Mouse (Mus musculus) heart, embryonic 10.5 days (tissue): ENCODE data around the gene Marf1. TPM values are rescaled to one million over a fixed set of nuclear protein-coding genes. Genes with fewer than 3 reads are reported as not detected.

Experiments used
- DNase-seq: peaks from one replicate; pipeline ENCODE4 v3.0.0-alpha.2; 2017; ENCODE audit warnings: low spot score
- H3K27ac ChIP-seq: fragments of 300-500 bp; sonication (generic); 2 replicates; pipeline ENCODE4 v1.5.1; 2016; ENCODE audit warnings: mild to moderate bottlenecking
- H3K27me3 ChIP-seq: fragments of 300-500 bp; sonication (generic); 2 replicates; pipeline ENCODE4 v1.6.1; 2016; ENCODE audit warnings: mild to moderate bottlenecking; ENCODE audit not compliant: poor library complexity, insufficient read depth, severe bottlenecking
- H3K36me3 ChIP-seq: fragments of 300-500 bp; sonication (generic); 2 replicates; pipeline ENCODE4 v1.6.1; 2016; ENCODE audit warnings: mild to moderate bottlenecking, moderate library complexity
- H3K4me1 ChIP-seq: fragments of 300-500 bp; sonication (generic); 2 replicates; pipeline ENCODE4 v1.6.1; 2016; ENCODE audit warnings: mild to moderate bottlenecking
- H3K4me3 ChIP-seq: fragments of 300-500 bp; sonication (generic); 2 replicates; pipeline ENCODE4 v1.5.1; 2016; ENCODE audit warnings: mild to moderate bottlenecking, moderate library complexity
- H3K9me3 ChIP-seq: fragments of 300-500 bp; sonication (generic); 2 replicates; pipeline ENCODE4 v1.6.1; 2016; ENCODE audit warnings: mild to moderate bottlenecking, moderate library complexity
- WGBS: fragments of 180-500 bp; shearing (Covaris S2); methylation state at CpG from one replicate; pipeline ENCODE4 v1.1.7; 2016; 5-methylcytosine and 5-hydroxymethylcytosine counted together
- polyA plus RNA-seq: library from polyadenylated mRNA; unstranded; fragments of >200 nt; fragmentation: Nextera tagmentation; extraction: Ambion mirVana; gene quantifications from 2 replicates; pipeline ENCODE4 v1.2.1, GENCODE M21; 2016

Marf1 gene
- polyA plus RNA-seq, 1 experiment from 2014 or later, result 10.6 TPM

DNA sequence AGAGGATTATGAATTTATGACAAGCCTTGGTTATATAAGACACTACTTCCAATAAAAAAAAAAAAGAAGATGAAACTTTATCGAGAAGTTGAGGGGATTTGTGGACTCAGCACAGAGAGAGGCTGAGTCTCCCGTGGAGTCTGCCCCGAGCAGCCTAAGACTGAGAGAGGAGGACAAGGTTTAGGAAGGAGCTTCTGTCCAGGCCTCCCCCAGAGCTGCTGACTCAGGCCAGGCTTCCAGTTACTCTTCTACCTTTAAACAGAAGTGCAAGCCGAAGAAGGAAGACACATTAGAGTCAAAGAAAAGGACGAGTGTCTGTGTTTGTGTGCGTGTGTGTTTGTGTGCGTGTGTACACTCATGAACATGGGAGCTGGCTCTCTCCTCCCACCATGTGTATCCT is 32.4 kb downstream of the Marf1 start:
- Histone ChIP-seq H3K27me3 (no peaks in the 10 kb centered on the region), H3K4me3 (no peak overlapping the region), H3K36me3 (peaks cover 97% of the 10 kb centered on the region), H3K4me1 (no peaks in the 10 kb centered on the region), H3K27ac (no peak overlapping the region), H3K9me3 (no peaks in the 10 kb centered on the region)
- WGBS, result 94% methylated on average over 7 of the region's 7 CpGs
- DNase-seq, result no peak

DNA sequence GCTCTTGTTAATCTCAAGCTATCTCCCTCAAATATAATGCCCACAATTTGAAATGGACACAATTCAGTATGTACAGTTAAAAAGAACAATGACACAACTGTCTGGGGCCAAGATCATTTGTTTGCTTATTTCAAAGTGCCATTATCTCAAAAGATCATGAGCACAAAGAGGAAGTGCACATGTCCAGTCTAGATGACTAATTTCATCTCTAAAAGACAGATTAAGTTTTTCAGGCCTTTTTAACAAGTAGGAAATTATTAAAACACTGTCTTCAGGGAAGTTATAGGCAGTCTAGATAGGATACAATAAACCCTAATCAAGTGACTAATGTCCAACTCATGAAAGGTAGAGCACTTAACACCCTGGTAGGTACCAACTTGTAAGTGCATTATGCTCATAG is 34.2 kb downstream of the Marf1 start:
- H3K4me3 ChIP-seq, result no peak overlapping the region
- no peak for DNase-seq
- peaks cover 98% of the 10 kb centered on the region for H3K36me3 ChIP-seq
- H3K9me3 ChIP-seq, result no peaks in the 10 kb centered on the region
- H3K27me3 ChIP-seq, result no peaks in the 10 kb centered on the region
- no peak overlapping the region for H3K27ac ChIP-seq
- no peaks in the 10 kb centered on the region for H3K4me1 ChIP-seq

DNA sequence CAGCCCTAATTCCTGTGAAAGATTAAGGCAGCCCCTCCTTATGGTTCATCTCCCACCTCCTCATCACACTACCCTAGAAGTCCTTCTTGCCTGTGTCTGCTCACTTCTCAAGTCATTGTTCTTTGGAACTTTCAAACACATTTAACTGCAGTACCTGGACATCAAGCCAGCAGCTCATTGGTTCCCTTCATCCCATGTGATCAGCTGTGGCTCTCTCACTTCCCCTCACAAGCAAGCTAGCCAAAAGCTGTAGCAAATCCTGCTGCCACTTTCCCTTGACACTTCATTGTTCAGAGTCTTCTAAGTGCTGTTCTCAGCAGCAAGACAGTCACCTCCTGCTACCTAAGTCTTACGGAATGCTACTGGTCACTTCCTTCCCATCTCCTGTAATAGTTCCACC is 37.9 kb downstream of the Marf1 start:
- Histone ChIP-seq H3K36me3 (peaks cover 98% of the 10 kb centered on the region), H3K9me3 (no peaks in the 10 kb centered on the region), H3K27me3 (no peaks in the 10 kb centered on the region), H3K27ac (no peak overlapping the region), H3K4me1 (no peaks in the 10 kb centered on the region), H3K4me3 (no peak overlapping the region)
- DNase-seq, result no peak
- 100% methylated on average over 1 of the region's 1 CpGs for WGBS

DNA sequence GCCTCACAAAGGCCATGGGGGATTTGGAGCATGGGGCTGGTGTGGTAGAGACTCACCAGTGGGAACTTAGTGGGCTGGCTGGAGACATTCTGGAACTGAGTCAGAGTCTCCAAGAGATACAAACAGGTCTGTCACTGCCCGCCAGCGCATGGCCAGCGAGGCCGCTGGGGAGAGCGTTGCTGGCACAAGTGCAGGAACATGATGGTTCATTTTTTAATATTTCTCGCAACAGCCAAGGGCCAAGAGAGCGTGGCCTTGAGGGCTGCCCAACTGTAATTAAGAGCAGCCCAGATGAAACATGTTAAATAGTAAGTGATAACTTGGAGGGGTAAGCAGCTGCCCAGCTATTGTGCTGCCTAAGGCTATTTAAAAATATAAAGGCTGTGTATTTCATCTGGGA is 38.4 kb downstream of the Marf1 start:
- WGBS, result 97% methylated on average over 7 of the region's 7 CpGs
- H3K36me3 ChIP-seq, result peaks cover 96% of the 10 kb centered on the region

DNA sequence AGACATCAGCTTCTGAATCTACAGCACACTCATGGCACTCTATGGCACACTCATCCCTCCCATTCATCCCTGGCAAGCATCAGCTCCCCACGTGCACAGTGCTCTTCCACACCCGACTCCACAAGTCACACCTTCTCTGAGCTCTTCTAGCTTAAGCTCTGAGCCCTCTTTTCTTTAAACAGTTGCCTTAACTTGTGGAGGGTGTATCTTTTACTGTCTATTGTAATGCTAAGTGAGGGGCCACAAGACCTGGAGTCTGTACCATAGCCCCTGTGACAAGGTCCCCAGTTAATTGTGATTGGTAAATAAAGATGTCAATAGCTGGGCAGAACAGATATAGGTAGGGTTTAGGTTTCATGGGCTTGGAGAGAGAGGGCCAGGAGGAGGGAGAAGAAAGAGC is 39.2 kb downstream of the Marf1 start:
- H3K9me3 ChIP-seq, result no peaks in the 10 kb centered on the region
- H3K4me1 ChIP-seq, result no peaks in the 10 kb centered on the region
- no peak for DNase-seq
- H3K36me3 ChIP-seq, result peaks cover 91% of the 10 kb centered on the region
- no peaks in the 10 kb centered on the region for H3K27me3 ChIP-seq
- WGBS, result 86% methylated on average over 2 of the region's 2 CpGs
- no peak overlapping the region for H3K27ac ChIP-seq
- no peak overlapping the region for H3K4me3 ChIP-seq

More for the DNA sequence above, 38.4 kb downstream of the Marf1 start:
- H3K27ac ChIP-seq, result no peak overlapping the region
- no peaks in the 10 kb centered on the region for H3K4me1 ChIP-seq
- H3K9me3 ChIP-seq, result no peaks in the 10 kb centered on the region
- no peak for DNase-seq
- no peak overlapping the region for H3K4me3 ChIP-seq
- H3K27me3 ChIP-seq, result no peaks in the 10 kb centered on the region

DNA sequence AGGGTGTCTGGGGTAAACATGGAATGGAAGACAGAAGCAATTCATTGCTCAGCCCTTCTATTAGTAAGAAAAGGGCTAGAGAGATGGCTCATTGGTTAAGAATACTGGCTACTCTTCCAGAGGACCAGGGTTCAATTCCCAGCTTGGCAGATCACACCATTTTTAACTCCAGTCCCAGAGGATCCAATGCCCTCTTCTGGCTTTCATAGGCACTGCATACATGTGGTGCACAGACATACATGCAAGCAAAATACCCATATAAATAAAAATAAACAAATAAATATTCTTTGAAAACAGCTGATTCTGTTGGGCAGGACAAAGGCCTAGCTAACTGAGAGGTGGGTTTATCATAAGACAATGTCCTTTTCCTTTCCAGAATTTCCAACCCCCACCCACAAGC is 40.6 kb downstream of the Marf1 start:
- no peaks in the 10 kb centered on the region for H3K4me1 ChIP-seq
- no peaks in the 10 kb centered on the region for H3K9me3 ChIP-seq
- no peaks in the 10 kb centered on the region for H3K27me3 ChIP-seq
- peaks cover 79% of the 10 kb centered on the region for H3K36me3 ChIP-seq
- no peak overlapping the region for H3K27ac ChIP-seq
- no peak for DNase-seq
- H3K4me3 ChIP-seq, result no peak overlapping the region

DNA sequence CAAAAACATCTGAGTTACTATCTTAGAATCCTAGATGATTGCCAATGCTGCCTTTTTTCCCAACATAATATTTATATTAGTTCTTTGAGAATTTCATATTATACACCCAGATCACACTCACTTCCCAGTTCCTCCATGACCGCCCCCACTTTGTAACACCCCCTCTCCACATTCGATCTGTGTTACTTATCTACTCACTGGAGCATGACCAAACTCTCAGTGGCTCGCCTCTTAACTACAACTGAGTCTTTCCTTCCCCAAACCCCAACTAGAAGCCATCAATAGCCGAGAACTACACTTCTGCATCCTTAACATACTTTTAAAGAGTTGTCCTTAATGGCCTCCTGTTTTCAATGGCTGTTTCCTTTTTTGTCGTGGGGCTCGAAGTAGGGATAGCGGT is 41.6 kb downstream of the Marf1 start:
- no peak overlapping the region for H3K4me3 ChIP-seq
- peaks cover 75% of the 10 kb centered on the region for H3K36me3 ChIP-seq
- no peak for DNase-seq
- no peaks in the 10 kb centered on the region for H3K27me3 ChIP-seq
- H3K9me3 ChIP-seq, result no peaks in the 10 kb centered on the region
- no peaks in the 10 kb centered on the region for H3K4me1 ChIP-seq
- WGBS, result 91% methylated on average over 7 of the region's 7 CpGs
- no peak overlapping the region for H3K27ac ChIP-seq

DNA sequence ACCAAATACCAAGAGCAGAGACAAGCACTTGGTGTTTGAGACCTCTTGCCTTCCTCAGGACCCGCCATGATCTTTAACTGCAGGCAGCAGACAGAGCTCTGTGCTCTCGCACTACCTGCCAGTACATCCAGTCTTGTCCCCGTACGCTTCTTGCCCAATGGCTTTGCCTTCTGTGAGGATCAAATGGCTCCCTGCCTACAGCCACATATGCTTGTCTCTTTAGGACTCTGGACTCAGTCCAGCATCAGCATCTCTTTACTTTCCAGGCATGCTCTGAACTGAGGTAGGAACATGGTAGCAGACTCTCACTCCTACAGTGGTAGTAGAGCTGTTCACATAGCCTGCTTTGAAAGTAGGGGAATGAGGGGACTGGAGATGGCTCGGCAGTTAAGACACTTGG is 42.2 kb downstream of the Marf1 start:
- H3K9me3 ChIP-seq, result no peaks in the 10 kb centered on the region
- H3K36me3 ChIP-seq, result peaks cover 75% of the 10 kb centered on the region
- H3K27ac ChIP-seq, result no peak overlapping the region
- DNase-seq, result no peak
- H3K4me1 ChIP-seq, result no peaks in the 10 kb centered on the region
- H3K4me3 ChIP-seq, result no peak overlapping the region
- 93% methylated on average over 5 of the region's 5 CpGs for WGBS
- H3K27me3 ChIP-seq, result no peaks in the 10 kb centered on the region

DNA sequence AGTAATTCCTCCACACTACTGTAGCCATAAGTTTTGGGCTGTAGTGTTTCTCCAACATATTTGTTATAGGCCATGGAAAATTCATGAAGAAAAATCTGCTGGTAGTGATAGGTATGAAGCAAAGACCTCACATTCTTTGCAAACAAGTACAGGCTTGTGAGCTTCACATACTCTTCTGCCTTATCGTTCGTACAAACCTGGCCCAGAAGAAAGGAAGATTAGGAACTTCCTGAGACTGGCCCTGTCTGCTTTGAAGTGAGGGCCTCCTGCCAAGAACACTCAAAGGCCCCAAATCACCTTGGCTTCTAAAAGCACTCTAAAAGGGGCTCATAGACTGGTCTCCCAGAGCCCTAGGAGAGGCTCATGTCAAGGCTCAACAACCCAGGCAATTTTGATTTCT is 45.9 kb downstream of the Marf1 start:
- no peaks in the 10 kb centered on the region for H3K27me3 ChIP-seq
- no peaks in the 10 kb centered on the region for H3K4me1 ChIP-seq
- no peak for DNase-seq
- WGBS, result 71% methylated on average over 2 of the region's 2 CpGs
- no peak overlapping the region for H3K4me3 ChIP-seq
- peaks cover 70% of the 10 kb centered on the region for H3K36me3 ChIP-seq
- no peak overlapping the region for H3K27ac ChIP-seq
- no peaks in the 10 kb centered on the region for H3K9me3 ChIP-seq

DNA sequence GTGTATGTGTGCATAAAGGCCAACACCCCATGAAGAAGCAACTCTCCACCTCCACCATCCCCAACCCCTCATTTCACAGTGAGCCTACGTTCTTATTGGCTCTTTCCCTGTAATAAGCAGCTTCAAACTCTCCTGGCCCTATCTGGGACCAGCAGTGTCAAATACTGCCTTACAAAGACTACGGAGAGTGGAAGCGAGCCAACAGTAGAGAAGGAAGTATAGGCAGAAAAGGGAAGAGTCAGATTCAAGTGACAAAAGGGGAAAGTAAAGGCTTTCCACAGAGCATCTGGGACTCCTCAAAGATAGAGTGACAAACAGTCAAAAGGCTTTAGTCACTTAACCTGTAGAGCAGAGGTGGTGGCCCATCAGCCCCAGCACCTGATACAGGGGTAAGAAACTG is 50.4 kb downstream of the Marf1 start:
- no peaks in the 10 kb centered on the region for H3K27me3 ChIP-seq
- no peak overlapping the region for H3K27ac ChIP-seq
- DNase-seq, result no peak
- no peak overlapping the region for H3K4me3 ChIP-seq
- WGBS, result 90% methylated on average over 3 of the region's 3 CpGs
- peaks cover 79% of the 10 kb centered on the region for H3K36me3 ChIP-seq
- H3K9me3 ChIP-seq, result no peaks in the 10 kb centered on the region
- H3K4me1 ChIP-seq, result no peaks in the 10 kb centered on the region

DNA sequence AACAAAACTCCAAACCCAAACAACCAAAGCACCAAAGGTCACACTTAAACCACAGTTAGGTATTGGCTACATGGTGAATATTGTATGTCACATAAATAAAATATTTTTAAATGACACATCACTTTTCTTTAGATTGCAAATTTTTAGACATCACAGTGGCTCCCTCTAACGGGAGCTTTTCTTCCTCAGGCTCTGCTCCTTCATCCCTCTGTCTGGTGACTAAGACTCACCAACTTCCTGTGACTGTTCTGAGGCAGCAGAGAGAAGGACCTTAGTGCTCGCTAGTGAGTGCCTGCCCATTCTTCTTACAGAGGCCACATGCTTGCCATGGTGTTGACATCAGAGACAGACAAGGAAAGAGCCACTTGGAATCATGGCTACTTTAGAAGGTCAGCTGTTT is 51.0 kb downstream of the Marf1 start:
- 57% methylated on average over 2 of the region's 2 CpGs for WGBS
- H3K36me3 ChIP-seq, result peaks cover 79% of the 10 kb centered on the region
- H3K9me3 ChIP-seq, result no peaks in the 10 kb centered on the region

DNA sequence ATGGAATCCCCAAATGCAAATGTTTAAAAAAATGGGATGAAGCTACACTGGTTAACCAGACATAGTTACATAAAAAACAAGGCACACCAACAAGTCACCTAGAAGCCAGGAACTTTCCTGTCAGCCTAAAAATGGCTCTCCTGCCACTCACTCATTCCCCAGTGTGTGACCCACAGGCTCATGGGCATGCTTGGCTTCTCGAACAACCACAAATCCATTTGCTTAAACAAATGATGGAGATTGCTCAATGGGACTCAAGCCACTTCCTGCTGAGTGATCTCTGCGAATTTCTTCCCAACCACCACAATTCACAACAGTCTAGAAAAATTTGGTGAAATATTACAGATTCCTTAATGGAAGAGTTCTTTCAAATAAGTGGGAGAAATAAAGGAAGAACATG is 52.2 kb downstream of the Marf1 start:
- Histone ChIP-seq H3K27ac (no peak overlapping the region), H3K36me3 (peaks cover 69% of the 10 kb centered on the region), H3K9me3 (no peaks in the 10 kb centered on the region), H3K27me3 (no peaks in the 10 kb centered on the region), H3K4me3 (no peak overlapping the region), H3K4me1 (no peaks in the 10 kb centered on the region)
- 87% methylated on average over 2 of the region's 2 CpGs for WGBS
- DNase-seq, result no peak

More for the DNA sequence above, 51.0 kb downstream of the Marf1 start:
- H3K27ac ChIP-seq, result no peak overlapping the region
- H3K27me3 ChIP-seq, result no peaks in the 10 kb centered on the region
- no peaks in the 10 kb centered on the region for H3K4me1 ChIP-seq
- no peak overlapping the region for H3K4me3 ChIP-seq
- no peak for DNase-seq

DNA sequence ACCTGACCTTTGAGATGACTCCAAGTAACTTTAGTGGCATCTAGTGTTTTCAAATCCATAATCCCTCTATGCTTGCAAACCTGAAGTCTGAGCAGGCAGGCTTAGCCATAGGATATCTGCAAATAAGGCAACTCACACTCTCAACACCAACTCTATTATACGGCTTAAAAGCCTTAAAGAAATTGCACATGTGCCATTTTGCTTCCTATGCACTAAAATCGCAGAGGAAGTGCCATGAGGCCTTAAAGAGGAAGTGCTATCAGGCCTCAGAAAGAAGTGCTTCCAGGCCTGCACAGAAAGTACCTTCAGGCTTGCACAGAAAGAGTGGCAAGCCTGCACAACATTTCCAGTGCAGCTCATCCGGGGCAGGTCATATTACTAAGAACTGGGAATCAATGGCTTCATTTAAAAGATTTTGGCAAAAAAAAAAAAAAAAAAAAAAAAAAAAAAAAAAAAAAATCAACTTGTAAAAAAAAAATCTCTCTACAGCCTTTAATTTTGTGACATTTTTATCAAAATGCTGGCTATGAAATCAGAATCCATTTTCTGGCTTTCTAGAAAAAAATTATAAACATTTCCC is 53.4 kb downstream of the Marf1 start:
- H3K27me3 ChIP-seq, result no peaks in the 10 kb centered on the region
- WGBS, result 88% methylated on average over 3 of the region's 3 CpGs
- no peak overlapping the region for H3K27ac ChIP-seq
- no peaks in the 10 kb centered on the region for H3K9me3 ChIP-seq
- H3K36me3 ChIP-seq, result peaks cover 59% of the 10 kb centered on the region
- DNase-seq, result no peak
- no peaks in the 10 kb centered on the region for H3K4me1 ChIP-seq
- no peak overlapping the region for H3K4me3 ChIP-seq

DNA sequence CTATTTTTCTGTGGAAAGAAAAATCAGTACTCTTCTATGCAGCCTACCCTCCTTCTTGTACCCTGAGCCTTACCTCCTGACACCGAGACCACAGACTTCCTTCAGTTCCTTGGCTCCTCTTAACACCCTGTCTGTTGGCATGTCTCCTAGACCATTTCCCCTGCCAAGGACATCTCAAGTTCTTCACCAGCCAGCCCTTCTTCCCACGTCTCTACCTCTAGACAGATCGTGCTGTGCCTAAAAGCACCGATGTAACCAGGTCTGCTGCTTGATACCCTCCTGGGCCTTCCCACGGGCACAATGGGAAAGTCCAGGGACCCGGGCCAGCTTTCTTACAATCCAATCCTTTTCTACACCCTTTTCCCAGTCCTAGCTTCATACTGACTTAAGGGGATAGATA is 57.3 kb downstream of the Marf1 start:
- Histone ChIP-seq H3K36me3 (peaks cover 25% of the 10 kb centered on the region), H3K4me3 (no peak overlapping the region), H3K9me3 (no peaks in the 10 kb centered on the region)

More for the DNA sequence above, 57.3 kb downstream of the Marf1 start:
- Histone ChIP-seq H3K27ac (no peak overlapping the region), H3K27me3 (no peaks in the 10 kb centered on the region), H3K4me1 (no peaks in the 10 kb centered on the region)
- 83% methylated on average over 6 of the region's 6 CpGs for WGBS
- DNase-seq, result no peak
